In the genomic region with DNA sequence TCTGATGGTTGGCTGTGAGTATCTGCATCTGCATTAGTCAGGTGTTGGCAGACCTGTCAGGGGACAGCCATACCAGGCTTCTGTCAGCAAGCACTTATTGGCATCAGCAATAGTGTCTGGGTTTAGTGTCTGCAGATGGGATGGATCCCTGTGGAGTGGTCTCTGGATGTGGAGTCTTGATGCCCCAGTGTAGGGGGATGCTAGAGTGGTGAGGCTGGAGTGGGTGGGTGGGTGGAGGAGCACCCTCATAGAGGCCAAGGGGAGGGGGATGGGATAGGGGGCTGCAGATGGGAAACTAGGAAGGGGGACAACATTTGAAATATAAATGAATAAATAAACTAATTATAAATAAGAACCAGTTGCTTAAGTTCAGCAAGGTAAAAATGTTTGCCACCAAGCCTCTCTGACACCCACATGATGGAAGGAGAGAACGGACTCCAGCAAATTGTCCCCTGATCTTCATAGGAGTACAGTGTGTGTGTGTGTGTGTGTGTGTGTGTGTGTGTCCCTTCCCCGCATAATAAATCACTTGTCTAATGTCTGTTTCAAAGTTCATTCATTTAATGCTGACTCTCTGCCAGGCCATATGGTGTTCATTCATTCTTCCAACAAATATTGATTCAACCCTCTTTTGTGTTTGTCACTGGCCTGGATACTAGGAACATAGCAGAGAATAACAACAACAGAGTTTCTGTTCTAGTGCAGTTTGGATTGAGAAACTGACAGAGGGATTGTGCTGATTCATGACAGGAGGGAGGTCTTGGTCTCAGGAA, we compare ENCODE assay signal across 11 mouse cellular contexts. TPM values are rescaled to one million over a fixed set of nuclear protein-coding genes. Genes with fewer than 3 reads are reported as not detected.
DNase-seq lines count a peak whose midpoint lies in the region; ATAC-seq and TF ChIP-seq lines count a peak whose summit lies in the region.
"Had no signal": no experiment of that assay in that cellular context is flagged by ENCODE, and none has a peak within 500 bp of the region (broad histone marks: within the 10 kb centered on the region; RNA-seq: fewer than 3 reads in every experiment).

No protein-coding gene starts in this region.

- H3K27me3 ChIP-seq in neural tube, embryonic 14.5 days (ENCODE audit: control insufficient read depth, insufficient read depth, low read length), result no peaks in the 10 kb centered on the region
- no peaks in the 10 kb centered on the region for H3K27me3 ChIP-seq in neural tube, embryonic 15.5 days (replicated peaks)
- H3K27me3 ChIP-seq: kidney, embryonic 15.5 days had no signal

- TF ChIP-seq CTCF in layer of hippocampus, adult 2 months (conservative IDR thresholded peaks at IDR 0.05), result no peak

- H3K9me3 ChIP-seq in neural tube, embryonic 14.5 days (ENCODE audit: control insufficient read depth, low read length), result no peaks in the 10 kb centered on the region
- no peaks in the 10 kb centered on the region for H3K9me3 ChIP-seq in neural tube, embryonic 15.5 days (replicated peaks)
- H3K9me3 ChIP-seq: kidney, embryonic 15.5 days had no signal

- peak; percentile 34 for DNase-seq in cerebellum, adult 9-10 months
- no peak for DNase-seq in cerebellum, postnatal 4 days (ENCODE audit: low spot score in 2 of 2)
- peak; percentile 23 to 25 for DNase-seq in layer of hippocampus, adult 2 months (ENCODE audit: low spot score in 2 of 2)
- DNase-seq in telencephalon, adult 2 months (ENCODE audit: low read depth, low spot score), result peak; percentile 67
- DNase-seq in gastrocnemius, postnatal 4 days (ENCODE audit: low spot score in 2 of 2), result no peak
- DNase-seq in gastrocnemius, postnatal 14 days, result no peak
- DNase-seq: heart, adult 2 months; thymus, postnatal 25 days had no signal

- intact Hi-C loops in gastrocnemius, postnatal 14 days (cut with DNase I; ENCODE audit: low total_unique reads), result no loop called here

- H3K4me2 ChIP-seq in neural tube, embryonic 14.5 days (ENCODE audit: low read depth, low read length), result no peak overlapping the region
- no peak overlapping the region for H3K4me2 ChIP-seq in neural tube, embryonic 15.5 days
- H3K4me2 ChIP-seq: kidney, embryonic 15.5 days had no signal

- H3K9ac ChIP-seq in neural tube, embryonic 14.5 days (replicated peaks; ENCODE audit: low read depth, low read length), result no peak overlapping the region
- no peak overlapping the region for H3K9ac ChIP-seq in neural tube, embryonic 15.5 days (replicated peaks)
- H3K9ac ChIP-seq: kidney, embryonic 15.5 days had no signal

- no peak overlapping the region for H3K4me3 ChIP-seq in neural tube, embryonic 14.5 days (ENCODE audit: low read depth, low read length)
- H3K4me3 ChIP-seq in neural tube, embryonic 15.5 days (replicated peaks), result no peak overlapping the region
- no peak overlapping the region for H3K4me3 ChIP-seq in layer of hippocampus, adult 2 months
- H3K4me3 ChIP-seq: heart, adult 2 months; kidney, embryonic 15.5 days had no signal

- no peak overlapping the region for H3K27ac ChIP-seq in neural tube, embryonic 14.5 days (ENCODE audit: low read depth, low read length)
- H3K27ac ChIP-seq in neural tube, embryonic 15.5 days (replicated peaks), result no peak overlapping the region
- H3K27ac ChIP-seq in layer of hippocampus, adult 2 months, result no peak overlapping the region
- H3K27ac ChIP-seq: heart, adult 2 months; kidney, embryonic 15.5 days had no signal

- peak; percentile 60; the same call in 1 of the 2 replicates for ATAC-seq in neural tube, embryonic 14.5 days (ENCODE audit: low read depth)
- no peak; the same call in 1 of the 2 replicates for ATAC-seq in neural tube, embryonic 15.5 days (ENCODE audit: low FRiP score)

- no peaks in the 10 kb centered on the region for H3K36me3 ChIP-seq in neural tube, embryonic 14.5 days (ENCODE audit: control insufficient read depth, insufficient read depth, low read length)
- H3K36me3 ChIP-seq in neural tube, embryonic 15.5 days, result no peaks in the 10 kb centered on the region
- H3K36me3 ChIP-seq: kidney, embryonic 15.5 days had no signal

- H3K4me1 ChIP-seq in neural tube, embryonic 14.5 days (ENCODE audit: control insufficient read depth, insufficient read depth, low read length), result no peaks in the 10 kb centered on the region
- H3K4me1 ChIP-seq in neural tube, embryonic 15.5 days, result no peaks in the 10 kb centered on the region
- H3K4me1 ChIP-seq: kidney, embryonic 15.5 days had no signal

- 78% methylated on average over 2 of the region's 2 CpGs for WGBS in neural tube, embryonic 14.5 days
- 79% methylated on average over 2 of the region's 2 CpGs for WGBS in neural tube, embryonic 15.5 days

RNA-seq across cellular contexts. Expression of a gene that starts 30.0 kb away (rescaled TPM):
- polyA plus RNA-seq in neural tube, embryonic 14.5 days (2014; fragmentation: Nextera tagmentation; extraction: Ambion mirVana), result 38.8 and 44.2 TPM in 2 replicates
- polyA plus RNA-seq in neural tube, embryonic 15.5 days (2015; fragmentation: Nextera tagmentation; extraction: Ambion mirVana), result 21.6 and 27.1 TPM in 2 replicates
- 10 to 100 TPM; 18.1 to 21.2 TPM for total RNA-seq in layer of hippocampus, adult 2 months (2021)
- total RNA-seq in gastrocnemius, postnatal 4 days (2021), result 1 to 10 TPM in 1 of 2 experiments, under 1 TPM in 1; 0.64 to 1.1 TPM
- total RNA-seq in gastrocnemius, postnatal 14 days (2021), result under 1 TPM; 0.22 to 0.23 TPM

Comparison
In these comparisons a context has a peak if more than half of its experiments do, and no peak if none do; other contexts are left out.
1. DNase-seq: peak in cerebellum, adult 9-10 months (single experiment), layer of hippocampus, adult 2 months (2 of 2) and telencephalon, adult 2 months (single experiment); none in cerebellum, postnatal 4 days (0 of 2), gastrocnemius, postnatal 4 days (0 of 2) and gastrocnemius, postnatal 14 days (single experiment).
2. RNA of a gene that starts 30.0 kb away (total RNA-seq): 18.1 to 21.2 TPM in layer of hippocampus, adult 2 months; 0.64 to 1.1 TPM in gastrocnemius, postnatal 4 days and 0.22 to 0.23 TPM in gastrocnemius, postnatal 14 days; every median in the first group is over 4 times any median in the second.